Mouse (Mus musculus) heart, postnatal 0 days (tissue): Measurements from ENCODE around the gene Epc2. TPM values are rescaled to one million over a fixed set of nuclear protein-coding genes. Genes with fewer than 3 reads are reported as not detected.

Source experiments
- ATAC-seq: fragments of 200-750 bp; cut with Nextera tagmentation; 2 replicates; pipeline ENCODE4 v1.8.0; 2017; ENCODE audit warnings: low read depth, moderate number of reproducible peaks, moderate library complexity; ENCODE audit not compliant: insufficient read depth
- DNase-seq: peaks from one replicate; pipeline ENCODE4 v3.0.0-alpha.2; 2016; ENCODE audit warnings: low spot score
- H3K27ac ChIP-seq: fragments of 300-500 bp; sonication (generic); 2 replicates; pipeline ENCODE4 v1.5.1; 2014; ENCODE audit warnings: low read depth, mild to moderate bottlenecking
- H3K27me3 ChIP-seq: fragments of 300-500 bp; sonication (generic); 2 replicates; pipeline ENCODE4 v1.6.1; 2014; ENCODE audit warnings: low read length, mixed read lengths; ENCODE audit not compliant: control insufficient read depth, insufficient read depth
- H3K36me3 ChIP-seq: fragments of 300-500 bp; sonication (generic); replicated peaks from 2 replicates; pipeline ENCODE4 v1.6.1; 2014; ENCODE audit warnings: low read length, mixed read lengths; ENCODE audit not compliant: control insufficient read depth, insufficient read depth
- H3K4me1 ChIP-seq: fragments of 300-500 bp; sonication (generic); 2 replicates; pipeline ENCODE4 v1.6.1; 2014; ENCODE audit warnings: antibody characterized with exemption; ENCODE audit not compliant: control insufficient read depth, insufficient read depth
- H3K4me2 ChIP-seq: fragments of 300-500 bp; sonication (generic); 2 replicates; pipeline ENCODE4 v1.6.1; 2014; ENCODE audit warnings: low read depth, mild to moderate bottlenecking, low read length, moderate library complexity
- H3K4me3 ChIP-seq: fragments of 300-500 bp; sonication (generic); 2 replicates; pipeline ENCODE4 v1.5.1; 2014; ENCODE audit warnings: low read depth, low read length
- H3K9ac ChIP-seq: fragments of 300-500 bp; sonication (generic); replicated peaks from 2 replicates; pipeline ENCODE4 v1.6.1; 2014; ENCODE audit warnings: low read depth, low read length, mixed read lengths
- H3K9me3 ChIP-seq: fragments of 300-500 bp; sonication (generic); replicated peaks from 2 replicates; pipeline ENCODE4 v1.6.1; 2016; ENCODE audit warnings: low read length; ENCODE audit not compliant: control insufficient read depth
- CTCF ChIP-seq: IDR thresholded peaks from 2 replicates; pipeline ENCODE4 v1.5.1; 2016; ENCODE audit warnings: antibody characterized with exemption, control low read depth, low read depth
- EP300 ChIP-seq: IDR thresholded peaks from 2 replicates; pipeline ENCODE4 v1.6.1; 2016; ENCODE audit warnings: antibody characterized with exemption, low read depth
- WGBS: fragments of 180-500 bp; shearing (Covaris S2); extraction: QIAGEN DNeasy Blood & Tissue Kit; methylation state at CpG from one replicate; pipeline ENCODE4 v1.1.7; 2014; 5-methylcytosine and 5-hydroxymethylcytosine counted together
- polyA plus RNA-seq: library from polyadenylated mRNA; unstranded; fragments of >200 nt; fragmentation: Nextera tagmentation; extraction: Ambion mirVana; gene quantifications from 2 replicates; pipeline ENCODE4 v1.2.1, GENCODE M21; 2015
- total RNA-seq: library from RNA; depleted of rRNA; stranded (reverse); fragments of >200 nt; gene quantifications from 2 replicates; pipeline ENCODE4 v1.2.3, GENCODE M21; 2014; ENCODE audit warnings: low replicate concordance

The Epc2 gene
- total and polyA plus RNA-seq, 2 experiments from 2014 or later = 3.2 to 7.1 TPM

DNA sequence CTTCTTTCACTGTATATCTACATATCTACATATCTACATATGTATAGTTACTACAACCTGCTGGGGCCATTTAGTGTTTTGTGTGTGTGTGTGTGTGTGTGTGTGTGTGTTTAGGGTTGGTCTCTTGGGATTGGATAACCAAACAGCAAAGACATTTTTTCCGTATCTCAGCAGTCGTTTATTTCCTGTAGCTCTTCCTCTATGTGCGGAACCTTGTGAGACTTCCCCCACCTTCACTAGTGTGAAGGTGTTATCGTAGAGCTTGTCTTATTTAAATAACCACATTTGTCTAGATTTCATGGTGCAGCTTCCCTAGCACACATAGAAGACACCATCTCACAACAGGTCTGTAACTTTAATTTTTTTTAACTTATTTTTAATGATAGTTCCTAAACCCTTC, 106.1 kb downstream of the Epc2 start:
- Histone ChIP-seq H3K4me3 (no peak overlapping the region), H3K27me3 (no peaks in the 10 kb centered on the region), H3K9me3 (no peaks in the 10 kb centered on the region), H3K4me1 (no peaks in the 10 kb centered on the region), H3K27ac (no peak overlapping the region), H3K4me2 (no peak overlapping the region), H3K36me3 (peaks cover 9% of the 10 kb centered on the region), H3K9ac (no peak overlapping the region)
- ATAC-seq (no peak), DNase-seq (no peak)
- 81% methylated on average over 4 of the region's 4 CpGs for WGBS
- no peak for TF ChIP-seq CTCF
- no peak for TF ChIP-seq EP300

DNA sequence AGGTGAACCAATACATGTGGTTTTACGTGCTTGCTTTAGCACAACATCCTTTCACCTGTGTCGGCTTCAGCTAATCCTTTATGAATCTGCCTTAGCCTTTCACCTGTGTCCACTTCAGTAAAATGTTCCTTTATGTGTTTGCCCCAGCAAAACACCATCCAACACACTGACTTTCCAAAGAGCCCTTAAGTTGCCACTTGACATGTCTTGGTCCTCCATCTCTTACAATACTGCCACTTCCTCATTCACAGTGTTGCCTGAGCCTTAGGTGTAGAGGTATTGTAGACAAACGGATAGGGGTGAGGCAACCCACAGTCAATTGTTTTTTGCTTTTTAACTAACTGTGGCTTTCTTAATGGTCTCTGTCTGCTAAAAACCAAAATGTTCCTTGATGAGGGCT, 107.1 kb downstream of the Epc2 start:
- no peak for ATAC-seq
- Histone ChIP-seq H3K36me3 (peaks cover 3% of the 10 kb centered on the region; the same call in 1 of the 2 replicates), H3K27ac (no peak overlapping the region), H3K4me3 (no peak overlapping the region), H3K9me3 (no peaks in the 10 kb centered on the region), H3K4me2 (no peak overlapping the region), H3K4me1 (no peaks in the 10 kb centered on the region), H3K9ac (no peak overlapping the region), H3K27me3 (no peaks in the 10 kb centered on the region)
- 93% methylated on average over 3 of the region's 3 CpGs for WGBS
- TF ChIP-seq CTCF (no peak), EP300 (no peak)
- no peak for DNase-seq

DNA sequence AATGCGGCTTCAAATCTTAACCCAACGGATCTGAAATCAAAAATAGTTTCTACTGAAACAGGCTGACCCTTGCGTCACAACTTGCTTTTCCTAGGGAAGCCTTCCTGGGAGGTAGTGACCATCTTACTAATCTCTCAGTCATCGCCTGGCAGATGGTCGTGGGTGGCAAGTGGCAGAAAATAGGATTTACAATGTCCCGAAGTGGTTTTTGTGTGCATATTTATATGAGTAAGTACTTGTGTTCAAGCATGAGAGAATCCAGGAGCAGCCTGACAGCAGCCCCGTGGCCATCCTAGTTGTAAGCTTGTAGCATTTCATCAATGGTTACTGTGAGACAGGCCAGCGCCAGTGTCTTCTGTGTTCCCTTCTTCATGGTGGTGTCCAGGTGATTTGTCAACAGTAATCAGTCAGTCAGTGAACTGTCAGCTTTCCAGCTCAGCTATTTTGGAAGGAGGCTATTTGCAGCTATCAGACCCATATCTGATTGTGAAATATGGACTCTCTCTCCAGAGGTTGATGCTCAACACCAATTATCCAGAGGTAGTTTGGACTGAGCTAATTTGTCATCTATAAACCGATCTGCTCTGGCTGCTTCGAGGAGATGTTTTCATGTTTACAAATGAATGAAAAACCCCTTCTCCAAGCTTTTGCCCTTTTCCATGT, 111.5 kb downstream of the Epc2 start:
- H3K27me3 ChIP-seq = no peaks in the 10 kb centered on the region
- H3K36me3 ChIP-seq = no peaks in the 10 kb centered on the region
- ATAC-seq = no peak
- no peak overlapping the region for H3K4me2 ChIP-seq
- no peak overlapping the region for H3K9ac ChIP-seq
- no peak overlapping the region for H3K27ac ChIP-seq
- no peak for DNase-seq
- H3K4me1 ChIP-seq = no peaks in the 10 kb centered on the region
- WGBS = 62% methylated on average over 10 of the region's 10 CpGs
- TF ChIP-seq CTCF (no peak), EP300 (no peak)
- no peaks in the 10 kb centered on the region for H3K9me3 ChIP-seq
- H3K4me3 ChIP-seq = no peak overlapping the region

DNA sequence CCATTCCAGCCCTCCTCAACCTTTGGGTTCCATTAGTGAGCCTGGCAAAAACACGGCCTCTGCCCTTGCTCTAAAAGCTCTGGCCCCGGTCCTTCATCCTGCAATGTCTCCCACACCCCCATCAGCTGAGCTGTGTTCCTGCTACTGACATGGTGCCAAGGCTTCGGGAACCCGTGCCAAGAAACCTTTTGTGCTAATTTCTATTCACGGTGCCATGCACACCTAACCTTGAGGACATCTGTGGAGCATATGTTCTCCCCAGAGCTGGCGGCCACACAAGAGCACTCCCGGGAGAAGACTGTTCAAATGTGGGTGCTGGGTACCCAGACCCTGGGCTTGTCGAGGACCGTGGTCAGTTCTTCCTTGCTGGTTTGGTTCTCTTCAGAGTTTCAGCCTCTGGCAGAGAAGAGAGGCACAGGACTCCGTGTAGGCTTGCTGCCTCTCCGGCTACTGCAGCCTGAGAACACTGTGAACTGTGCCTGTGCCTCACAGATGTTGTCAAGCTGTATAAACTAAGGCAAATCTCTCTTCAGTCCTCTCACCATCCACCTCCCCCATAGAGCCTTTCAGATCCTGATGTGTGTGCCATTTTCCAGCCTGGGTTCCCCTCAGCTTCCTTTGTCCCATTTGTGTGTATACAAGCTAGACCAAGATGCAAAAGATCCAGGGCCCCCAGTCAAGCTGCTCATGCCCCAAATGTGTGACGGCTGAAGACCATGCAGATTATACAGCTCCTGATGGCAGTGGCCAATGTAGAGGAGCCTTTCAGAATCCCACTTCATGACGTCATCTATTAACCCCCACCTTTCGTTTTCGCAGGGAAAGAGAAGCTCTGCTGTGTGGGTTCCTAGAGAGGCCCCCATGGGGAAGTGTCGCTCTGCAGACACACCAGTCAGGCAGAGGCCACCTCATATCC, 118.8 kb downstream of the Epc2 start:
- Histone ChIP-seq H3K27me3 (no peaks in the 10 kb centered on the region), H3K9ac (no peak overlapping the region), H3K4me2 (peak overlapping the region; percentile 27; the same call in 1 of the 2 replicates), H3K4me3 (no peak overlapping the region), H3K4me1 (peaks cover 11% of the 10 kb centered on the region), H3K9me3 (no peaks in the 10 kb centered on the region), H3K27ac (peak overlapping the region; percentile 36; the same call in 1 of the 2 replicates), H3K36me3 (no peaks in the 10 kb centered on the region)
- ATAC-seq = peak; percentile 79
- WGBS = 34% methylated on average over 16 of the region's 16 CpGs
- peak; percentile 22 for DNase-seq
- no peak for TF ChIP-seq EP300
- no peak for TF ChIP-seq CTCF

DNA sequence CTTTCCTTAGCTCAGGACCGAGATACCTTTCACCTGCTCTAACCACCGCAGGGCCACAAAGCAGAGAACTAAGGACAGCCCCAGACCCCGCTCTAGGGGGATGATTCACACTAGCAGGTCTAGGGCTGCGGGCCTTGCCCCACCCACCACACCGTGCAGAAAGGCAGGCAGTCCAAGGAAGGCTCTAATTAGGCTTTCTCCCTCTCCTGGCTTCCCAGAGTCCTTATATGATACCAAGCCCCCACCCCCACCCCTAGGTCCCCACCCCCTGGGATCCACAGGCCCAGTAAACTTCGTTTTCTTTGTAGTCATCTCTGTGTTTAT, 119.5 kb downstream of the Epc2 start:
- H3K4me1 ChIP-seq = peaks cover 11% of the 10 kb centered on the region
- H3K27me3 ChIP-seq = no peaks in the 10 kb centered on the region
- TF ChIP-seq EP300 = no peak
- no peak overlapping the region for H3K9ac ChIP-seq
- no peaks in the 10 kb centered on the region for H3K36me3 ChIP-seq
- 51% methylated on average over 6 of the region's 6 CpGs for WGBS
- DNase-seq (no peak), ATAC-seq (0 out of 2 replicates have a peak, but pooled peaks have one; percentile 12)
- H3K4me2 ChIP-seq = no peak overlapping the region
- H3K4me3 ChIP-seq = no peak overlapping the region
- H3K27ac ChIP-seq = no peak overlapping the region
- H3K9me3 ChIP-seq = no peaks in the 10 kb centered on the region
